Mouse (Mus musculus) hindbrain, embryonic 13.5 days (tissue): Measurements from ENCODE around the gene AW011738. TPM values are rescaled to one million over a fixed set of nuclear protein-coding genes. Genes with fewer than 3 reads are reported as not detected.

Experiments
- ATAC-seq: fragments of 200-750 bp; cut with Nextera tagmentation; 2 replicates; pipeline ENCODE4 v1.8.0; 2017; ENCODE audit warnings: moderate TSS enrichment; ENCODE audit not compliant: low FRiP score
- H3K27ac ChIP-seq: fragments of 300-500 bp; sonication (generic); 2 replicates; pipeline ENCODE4 v1.5.1; 2015; ENCODE audit warnings: inconsistent platforms, mild to moderate bottlenecking, moderate library complexity
- H3K27me3 ChIP-seq: fragments of 300-500 bp; sonication (generic); 2 replicates; pipeline ENCODE4 v1.6.1; 2015; ENCODE audit warnings: mild to moderate bottlenecking, inconsistent platforms
- H3K36me3 ChIP-seq: fragments of 300-500 bp; sonication (generic); 2 replicates; pipeline ENCODE4 v1.6.1; 2015; ENCODE audit warnings: mild to moderate bottlenecking, inconsistent platforms
- H3K4me1 ChIP-seq: fragments of 300-500 bp; sonication (generic); replicated peaks from 2 replicates; pipeline ENCODE4 v1.6.1; 2015; ENCODE audit warnings: inconsistent platforms
- H3K4me2 ChIP-seq: fragments of 300-500 bp; sonication (generic); 2 replicates; pipeline ENCODE4 v1.6.1; 2015; ENCODE audit warnings: inconsistent platforms, mild to moderate bottlenecking, moderate library complexity
- H3K4me3 ChIP-seq: fragments of 300-500 bp; sonication (generic); 2 replicates; pipeline ENCODE4 v1.5.1; 2015; ENCODE audit warnings: mild to moderate bottlenecking, inconsistent platforms
- H3K9ac ChIP-seq: fragments of 300-500 bp; sonication (generic); 2 replicates; pipeline ENCODE4 v1.6.1; 2015; ENCODE audit warnings: mild to moderate bottlenecking, inconsistent platforms
- H3K9me3 ChIP-seq: fragments of 300-500 bp; sonication (generic); 2 replicates; pipeline ENCODE4 v1.6.1; 2016; ENCODE audit warnings: inconsistent platforms
- WGBS: fragments of 180-500 bp; shearing (Covaris S2); methylation state at CpG from one replicate; pipeline ENCODE4 v1.1.7; 2015; 5-methylcytosine and 5-hydroxymethylcytosine counted together
- polyA plus RNA-seq: library from polyadenylated mRNA; unstranded; fragments of >200 nt; fragmentation: Nextera tagmentation; extraction: Ambion mirVana; gene quantifications from 2 replicates; pipeline ENCODE4 v1.2.1, GENCODE M21; 2015

AW011738 gene
- 4.9 and 6.8 TPM in 2 replicates for polyA plus RNA-seq

GRCm38 (mm10) chr4:156203001-156203412 is at the start of gene AW011738:
AW011738 (plus strand) TSS chr4:156203304.
- Histone ChIP-seq H3K36me3 (no peaks in the 10 kb centered on the region), H3K27ac (peak within 1 kb of the TSS; percentile 78), H3K9ac (peak within 1 kb of the TSS; percentile 81), H3K4me2 (peak within 1 kb of the TSS; percentile 94), H3K4me1 (peaks cover 33% of the 10 kb centered on the region), H3K9me3 (no peaks in the 10 kb centered on the region), H3K27me3 (peaks cover 16% of the 10 kb centered on the region; the same call in 1 of the 2 replicates), H3K4me3 (peak within 1 kb of the TSS; percentile 61)
- 0% methylated on average over 36 of the region's 39 CpGs for WGBS
- ATAC-seq: peak; percentile 75

- peaks cover 18% of the 10 kb centered on the region for H3K9me3 ChIP-seq
- no peaks in the 10 kb centered on the region for H3K4me1 ChIP-seq
- H3K9ac ChIP-seq: no peak overlapping the region
- H3K4me2 ChIP-seq: no peak overlapping the region
- ATAC-seq: no peak
- WGBS: 89% methylated on average over 3 of the region's 3 CpGs
- H3K4me3 ChIP-seq: no peak overlapping the region
- H3K27ac ChIP-seq: no peak overlapping the region
- H3K27me3 ChIP-seq: no peaks in the 10 kb centered on the region
- no peaks in the 10 kb centered on the region for H3K36me3 ChIP-seq
Observed at GRCm38 (mm10) chr4:156154771-156155170, 48.3 kb upstream of the AW011738 start.

- Histone ChIP-seq H3K4me2 (no peak overlapping the region), H3K27ac (no peak overlapping the region), H3K4me1 (no peaks in the 10 kb centered on the region), H3K9me3 (peaks cover 9% of the 10 kb centered on the region), H3K9ac (no peak overlapping the region), H3K4me3 (no peak overlapping the region), H3K27me3 (no peaks in the 10 kb centered on the region), H3K36me3 (peaks cover 99% of the 10 kb centered on the region)
- ATAC-seq: no peak
- 90% methylated on average over 9 of the region's 9 CpGs for WGBS
Observed at GRCm38 (mm10) chr4:156166477-156166876, 36.6 kb upstream of the AW011738 start.

GRCm38 (mm10) chr4:156168611-156169010 is 34.5 kb upstream of the AW011738 start:
- Histone ChIP-seq H3K27me3 (no peaks in the 10 kb centered on the region), H3K9ac (no peak overlapping the region), H3K4me2 (no peak overlapping the region), H3K9me3 (no peaks in the 10 kb centered on the region), H3K27ac (no peak overlapping the region), H3K4me1 (no peaks in the 10 kb centered on the region), H3K4me3 (no peak overlapping the region), H3K36me3 (peaks cover 100% of the 10 kb centered on the region)
- WGBS: 97% methylated on average over 8 of the region's 8 CpGs
- ATAC-seq: no peak

- Histone ChIP-seq H3K9me3 (no peaks in the 10 kb centered on the region), H3K36me3 (peaks cover 100% of the 10 kb centered on the region), H3K27ac (no peak overlapping the region), H3K9ac (no peak overlapping the region), H3K4me3 (no peak overlapping the region), H3K27me3 (no peaks in the 10 kb centered on the region), H3K4me1 (no peaks in the 10 kb centered on the region), H3K4me2 (no peak overlapping the region)
- 97% methylated on average over 10 of the region's 10 CpGs for WGBS
- no peak for ATAC-seq
Observed at GRCm38 (mm10) chr4:156169129-156169528, 34.0 kb upstream of the AW011738 start.

- H3K27ac ChIP-seq: no peak overlapping the region
- peaks cover 100% of the 10 kb centered on the region for H3K36me3 ChIP-seq
- no peak overlapping the region for H3K9ac ChIP-seq
- no peak overlapping the region for H3K4me2 ChIP-seq
- no peaks in the 10 kb centered on the region for H3K27me3 ChIP-seq
- no peaks in the 10 kb centered on the region for H3K4me1 ChIP-seq
- 98% methylated on average over 11 of the region's 11 CpGs for WGBS
- H3K9me3 ChIP-seq: no peaks in the 10 kb centered on the region
- no peak for ATAC-seq
- no peak overlapping the region for H3K4me3 ChIP-seq
Observed at GRCm38 (mm10) chr4:156171828-156172227, 31.3 kb upstream of the AW011738 start.

- H3K4me2 ChIP-seq: no peak overlapping the region
- H3K9me3 ChIP-seq: no peaks in the 10 kb centered on the region
- ATAC-seq: no peak
- H3K27me3 ChIP-seq: no peaks in the 10 kb centered on the region
- peaks cover 94% of the 10 kb centered on the region for H3K36me3 ChIP-seq
- no peak overlapping the region for H3K27ac ChIP-seq
- H3K4me3 ChIP-seq: no peak overlapping the region
- 98% methylated on average over 9 of the region's 9 CpGs for WGBS
- peaks cover 31% of the 10 kb centered on the region for H3K4me1 ChIP-seq
- no peak overlapping the region for H3K9ac ChIP-seq
Observed at GRCm38 (mm10) chr4:156177630-156178029, 25.5 kb upstream of the AW011738 start.

GRCm38 (mm10) chr4:156183747-156184146 is 19.4 kb upstream of the AW011738 start:
- peak overlapping the region; percentile 86 for H3K4me2 ChIP-seq
- H3K27ac ChIP-seq: no peak overlapping the region
- WGBS: 86% methylated on average over 5 of the region's 5 CpGs
- ATAC-seq: no peak
- no peaks in the 10 kb centered on the region for H3K9me3 ChIP-seq
- peak overlapping the region; percentile 62 for H3K4me3 ChIP-seq
- peaks cover 36% of the 10 kb centered on the region for H3K36me3 ChIP-seq
- H3K4me1 ChIP-seq: peaks cover 92% of the 10 kb centered on the region
- H3K27me3 ChIP-seq: no peaks in the 10 kb centered on the region
- H3K9ac ChIP-seq: peak overlapping the region; percentile 69

GRCm38 (mm10) chr4:156184291-156184954 is 18.7 kb upstream of the AW011738 start:
- peak overlapping the region; percentile 86 for H3K4me2 ChIP-seq
- no peaks in the 10 kb centered on the region for H3K27me3 ChIP-seq
- H3K9me3 ChIP-seq: no peaks in the 10 kb centered on the region
- peak overlapping the region; percentile 62 for H3K4me3 ChIP-seq
- H3K36me3 ChIP-seq: peaks cover 30% of the 10 kb centered on the region
- ATAC-seq: 0 out of 2 replicates have a peak, but pooled peaks have one; percentile 14
- peak overlapping the region; percentile 90 for H3K9ac ChIP-seq
- 71% methylated on average over 7 of the region's 7 CpGs for WGBS
- peak overlapping the region; percentile 98 for H3K27ac ChIP-seq
- peaks cover 99% of the 10 kb centered on the region for H3K4me1 ChIP-seq

GRCm38 (mm10) chr4:156185456-156185949 is 17.6 kb upstream of the AW011738 start:
- WGBS: 49% methylated on average over 13 of the region's 13 CpGs
- H3K4me2 ChIP-seq: peak overlapping the region; percentile 86
- peaks cover 100% of the 10 kb centered on the region for H3K4me1 ChIP-seq
- no peaks in the 10 kb centered on the region for H3K27me3 ChIP-seq
- peak overlapping the region; percentile 90 for H3K9ac ChIP-seq
- H3K27ac ChIP-seq: peak overlapping the region; percentile 98
- peaks cover 21% of the 10 kb centered on the region for H3K36me3 ChIP-seq
- H3K9me3 ChIP-seq: no peaks in the 10 kb centered on the region
- peak overlapping the region; percentile 62 for H3K4me3 ChIP-seq
- ATAC-seq: no peak

- ATAC-seq: peak; percentile 49
- H3K4me2 ChIP-seq: peak overlapping the region; percentile 86
- H3K27ac ChIP-seq: peak overlapping the region; percentile 98
- no peaks in the 10 kb centered on the region for H3K27me3 ChIP-seq
- no peaks in the 10 kb centered on the region for H3K9me3 ChIP-seq
- H3K4me3 ChIP-seq: peak overlapping the region; percentile 62
- peaks cover 100% of the 10 kb centered on the region for H3K4me1 ChIP-seq
- peak overlapping the region; percentile 90 for H3K9ac ChIP-seq
- 3% methylated on average over 31 of the region's 31 CpGs for WGBS
- H3K36me3 ChIP-seq: peaks cover 25% of the 10 kb centered on the region
Observed at GRCm38 (mm10) chr4:156185950-156186850, 16.9 kb upstream of the AW011738 start.

GRCm38 (mm10) chr4:156188162-156188810 is 14.8 kb upstream of the AW011738 start:
- Histone ChIP-seq H3K4me2 (peak overlapping the region; percentile 39), H3K27me3 (no peaks in the 10 kb centered on the region), H3K4me1 (peaks cover 100% of the 10 kb centered on the region), H3K9ac (peak overlapping the region; percentile 60), H3K27ac (peak overlapping the region; percentile 89), H3K4me3 (no peak overlapping the region), H3K36me3 (peaks cover 24% of the 10 kb centered on the region), H3K9me3 (no peaks in the 10 kb centered on the region)
- 0 out of 2 replicates have a peak, but pooled peaks have one; percentile 0 for ATAC-seq
- 24% methylated on average over 5 of the region's 5 CpGs for WGBS
